Mouse (Mus musculus) ES-E14 (cell line): ENCODE data around the gene Pfn2. TPM values are rescaled to one million over a fixed set of nuclear protein-coding genes. Genes with fewer than 3 reads are reported as not detected.

ENCODE experiments used
- DNase-seq: peaks from one replicate; pipeline ENCODE4 v3.0.0-alpha.2; 2013; ENCODE audit warnings: low read depth, low spot score
- H3K27ac ChIP-seq: 2 replicates; pipeline ENCODE4 v1.5.1; 2012; ENCODE audit warnings: low read depth, mild to moderate bottlenecking, low read length, moderate library complexity, mixed read lengths; ENCODE audit not compliant: poor library complexity, insufficient read depth, severe bottlenecking
- H3K36me3 ChIP-seq: 2 replicates; pipeline ENCODE4 v1.6.1; 2012; ENCODE audit warnings: mild to moderate bottlenecking, low read length, moderate library complexity, mixed read lengths; ENCODE audit not compliant: control insufficient read depth, poor library complexity, insufficient read depth, severe bottlenecking
- H3K4me1 ChIP-seq, 2 experiments: fragments of 150-350 bp in 1 of 2; sonication (generic) in 1 of 2; 2 replicates each; pipeline ENCODE4 v1.6.1; 2012; ENCODE audit warnings: low read length in 2 of 2, mild to moderate bottlenecking in 1 of 2, mixed read lengths in 1 of 2; ENCODE audit not compliant: control insufficient read depth in 2 of 2, insufficient read depth in 2 of 2, poor library complexity in 1 of 2
- H3K4me3 ChIP-seq, 2 experiments: fragments of 150-350 bp in 1 of 2; sonication (generic) in 1 of 2; 2 replicates each; pipeline ENCODE4 v1.5.1; 2012; ENCODE audit warnings: low read length in 2 of 2, low read depth in 1 of 2, mild to moderate bottlenecking in 1 of 2, mixed read lengths in 1 of 2; ENCODE audit not compliant: insufficient read depth in 1 of 2, poor library complexity in 1 of 2, severe bottlenecking in 1 of 2
- H3K9ac ChIP-seq: 2 replicates; pipeline ENCODE4 v1.6.1; 2012; ENCODE audit warnings: low read depth, mild to moderate bottlenecking, low read length, mixed read lengths; ENCODE audit not compliant: poor library complexity, insufficient read depth, severe bottlenecking
- H3K9me3 ChIP-seq: fragments of 150-350 bp; sonication (generic); 2 replicates; pipeline ENCODE4 v1.6.1; 2012; ENCODE audit warnings: low read depth, mild to moderate bottlenecking, low read length; ENCODE audit not compliant: control insufficient read depth, insufficient read depth
- CHD2 ChIP-seq: IDR thresholded peaks from 2 replicates; pipeline ENCODE4 v1.6.1; 2014; ENCODE audit warnings: mild to moderate bottlenecking, low read depth, low read length, inconsistent platforms
- HCFC1 ChIP-seq: IDR thresholded peaks from 2 replicates; pipeline ENCODE4 v1.6.1; 2012; ENCODE audit warnings: low read length, inconsistent platforms, borderline replicate concordance; ENCODE audit not compliant: insufficient read depth
- MAFK ChIP-seq: IDR thresholded peaks from 2 replicates; pipeline ENCODE4 v1.6.1; 2014; ENCODE audit warnings: mild to moderate bottlenecking, low read depth, low read length, inconsistent platforms; ENCODE audit not compliant: insufficient read depth
- ZC3H11A ChIP-seq: IDR thresholded peaks from 2 replicates; pipeline ENCODE4 v1.6.1; 2012; ENCODE audit warnings: low read depth, mild to moderate bottlenecking, inconsistent platforms, low read length, borderline replicate concordance
- ZNF384 ChIP-seq: IDR thresholded peaks from 2 replicates; pipeline ENCODE4 v1.6.1; 2012; ENCODE audit warnings: low read depth, low read length, inconsistent platforms
- in situ Hi-C, 2 experiments: fragments of 600-800 bp; cut with MboI; formaldehyde crosslinking; loops; one replicate each; pipeline ENCODE4 v1.15.1; 2025; ENCODE audit warnings: low sequenced_read_pairs in 2 of 2, inconsistent platforms in 1 of 2; ENCODE audit not compliant: unreplicated experiment in 2 of 2
- total RNA-seq: library from RNA; depleted of rRNA; stranded (reverse); fragments of 300-350 nt; gene quantifications from 2 replicates; pipeline ENCODE4 v1.2.3, GENCODE M21; 2012; rRNA removed

The Pfn2 gene
- total RNA-seq = 5.4 and 9.5 TPM in 2 replicates

GRCm38 (mm10) chr3:57847760-57848185 is at the start of gene Pfn2:
Pfn2 (minus strand) TSS chr3:57848079.
- Histone ChIP-seq H3K9ac (peak within 1 kb of the TSS; percentile 71), H3K4me3 (peak within 1 kb of the TSS; percentile 77 to 90), H3K36me3 (no peaks in the 10 kb centered on the region), H3K9me3 (no peaks in the 10 kb centered on the region), H3K4me1 (peaks cover 0 to 2% of the 10 kb centered on the region in 2 experiments; a peak in 3 of 4 replicates), H3K27ac (no peak within 1 kb of the TSS)
- in situ Hi-C loops = loop anchor here in 1 of 2 experiments (10.0 kb wide), 1 partner anchor 277 kb away; no protein-coding TSS in a partner anchor
- DNase-seq = peak; percentile 40
- TF ChIP-seq ZC3H11A (no peak), MAFK (no peak), HCFC1 (no peak), ZNF384 (no peak), CHD2 (no peak)

GRCm38 (mm10) chr3:57882945-57883344 is 35.1 kb upstream of the Pfn2 start:
- in situ Hi-C loops = no loop called here
- no peaks in the 10 kb centered on the region for H3K4me1 ChIP-seq
- H3K9me3 ChIP-seq = no peaks in the 10 kb centered on the region
- H3K36me3 ChIP-seq = no peaks in the 10 kb centered on the region
- TF ChIP-seq ZC3H11A (no peak), MAFK (no peak), CHD2 (no peak), ZNF384 (no peak)
- no peak for DNase-seq
- no peak overlapping the region for H3K27ac ChIP-seq
- no peak overlapping the region for H3K9ac ChIP-seq
- H3K4me3 ChIP-seq = no peak overlapping the region

- H3K9ac ChIP-seq = peak overlapping the region; percentile 71
- peaks cover 0 to 2% of the 10 kb centered on the region in 2 experiments; a peak in 3 of 4 replicates for H3K4me1 ChIP-seq
- in situ Hi-C loops = loop anchor here in 1 of 2 experiments (10.0 kb wide), 1 partner anchor 278 kb away; no protein-coding TSS in a partner anchor
- peak; percentile 40 for DNase-seq
- peak overlapping the region; percentile 77 to 90 for H3K4me3 ChIP-seq
- no peaks in the 10 kb centered on the region for H3K36me3 ChIP-seq
- H3K27ac ChIP-seq = no peak overlapping the region
- TF ChIP-seq HCFC1 (no peak), CHD2 (no peak)
- no peaks in the 10 kb centered on the region for H3K9me3 ChIP-seq
Observed at GRCm38 (mm10) chr3:57846912-57847759, 743 bp downstream of the Pfn2 start.

GRCm38 (mm10) chr3:57846662-57846911 is 1.3 kb downstream of the Pfn2 start:
- Histone ChIP-seq H3K4me3 (peak overlapping the region; percentile 77 to 90), H3K9me3 (no peaks in the 10 kb centered on the region), H3K4me1 (peaks cover 0 to 2% of the 10 kb centered on the region in 2 experiments; a peak in 3 of 4 replicates), H3K9ac (peak overlapping the region; percentile 71), H3K27ac (no peak overlapping the region), H3K36me3 (no peaks in the 10 kb centered on the region)
- DNase-seq = no peak
- in situ Hi-C loops = loop anchor here in 1 of 2 experiments (10.0 kb wide), 1 partner anchor 278 kb away; no protein-coding TSS in a partner anchor
- TF ChIP-seq ZNF384 = peak; percentile 94
- no peak for TF ChIP-seq CHD2
